8 mouse cellular contexts compared by ENCODE assay signal in the genomic region with DNA sequence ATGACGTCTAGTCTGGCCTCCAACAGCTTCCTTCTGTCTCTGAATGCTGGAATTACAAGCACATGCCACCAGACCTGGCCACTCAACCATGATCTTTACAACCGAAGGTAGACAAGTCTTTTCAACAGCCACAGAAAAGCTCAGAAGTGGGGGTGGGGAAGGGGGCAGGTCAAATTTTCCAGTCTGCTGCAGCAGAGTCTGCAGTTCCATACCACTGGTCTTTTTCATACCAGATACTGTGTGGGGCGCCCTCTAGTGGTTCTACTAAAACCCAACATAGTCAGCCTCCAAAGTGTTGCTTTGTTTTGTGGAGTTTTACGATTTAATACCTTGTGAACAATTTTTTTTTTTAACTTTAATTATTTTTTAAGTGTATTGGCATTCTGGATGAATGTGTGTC. TPM values are rescaled to one million over a fixed set of nuclear protein-coding genes. Genes with fewer than 3 reads are reported as not detected.
A peak's percentile ranks its signal among the peaks of the same experiment; 100 is the strongest.
DNase-seq lines count a peak whose midpoint lies in the region; ATAC-seq and TF ChIP-seq lines count a peak whose summit lies in the region.

No protein-coding gene starts in this region.

- peaks cover 26% of the 10 kb centered on the region for H3K36me3 ChIP-seq in embryonic facial prominence, embryonic 12.5 days
- H3K36me3 ChIP-seq in myocyte (ENCODE audit: control insufficient read depth, insufficient read depth), result peaks cover 4% of the 10 kb centered on the region
- H3K36me3 ChIP-seq in thymus, adult 2 months (ENCODE audit: control insufficient read depth, insufficient read depth, low read length), result no peaks in the 10 kb centered on the region

- no peak for TF ChIP-seq POLR2A in myocyte (IDR thresholded peaks at IDR 0.05; ENCODE audit: insufficient read length, low read depth)
- no peak for TF ChIP-seq POLR2A in thymus, adult 2 months (IDR thresholded peaks at IDR 0.05; ENCODE audit: control insufficient read depth, extremely low read depth, insufficient read depth, low read length, poor library complexity)

- ATAC-seq in embryonic facial prominence, embryonic 12.5 days (ENCODE audit: insufficient number of reproducible peaks, insufficient read depth, low FRiP score, low TSS enrichment), result no peak
- ATAC-seq in inflammation-experienced regulatory T-cells, adult 6 months, result peak; percentile 15

- peak overlapping the region; percentile 21; the same call in 1 of the 2 replicates for H3K4me2 ChIP-seq in embryonic facial prominence, embryonic 12.5 days (replicated peaks)
- peak overlapping the region; percentile 39 for H3K4me2 ChIP-seq in myocyte (ENCODE audit: low read depth)

- intact Hi-C loops in left cerebral cortex, postnatal 4 days (cut with DNase I), result no loop called here

- no peaks in the 10 kb centered on the region for H3K27me3 ChIP-seq in embryonic facial prominence, embryonic 12.5 days
- H3K27me3 ChIP-seq in myocyte (ENCODE audit: control insufficient read depth, insufficient read depth, insufficient read length), result no peaks in the 10 kb centered on the region
- no peaks in the 10 kb centered on the region for H3K27me3 ChIP-seq in thymus, adult 2 months (ENCODE audit: control insufficient read depth, insufficient read depth, low read length)

- peaks cover 8% of the 10 kb centered on the region; the same call in 1 of the 2 replicates for H3K4me1 ChIP-seq in embryonic facial prominence, embryonic 12.5 days
- H3K4me1 ChIP-seq in thymus, adult 2 months (replicated peaks; ENCODE audit: control insufficient read depth, insufficient read depth, low read length), result peaks cover 12% of the 10 kb centered on the region

- no peak overlapping the region for H3K27ac ChIP-seq in embryonic facial prominence, embryonic 12.5 days
- no peak overlapping the region for H3K27ac ChIP-seq in thymus, adult 2 months (ENCODE audit: control insufficient read depth, insufficient read depth, low read length)

- H3ac ChIP-seq in myocyte (ENCODE audit: control insufficient read depth, insufficient read length), result no peak overlapping the region

- no peaks in the 10 kb centered on the region for H3K9me3 ChIP-seq in embryonic facial prominence, embryonic 12.5 days

- no peak for TF ChIP-seq CTCF in thymus, adult 2 months (IDR thresholded peaks at IDR 0.05; ENCODE audit: borderline replicate concordance, control insufficient read depth, extremely low read depth, insufficient read depth, low read length, poor library complexity)

- no peak overlapping the region for H3K9ac ChIP-seq in embryonic facial prominence, embryonic 12.5 days

- no peaks in the 10 kb centered on the region for H3K79me2 ChIP-seq in myocyte (ENCODE audit: control insufficient read depth, insufficient read depth)

- H3K4me3 ChIP-seq in embryonic facial prominence, embryonic 12.5 days, result no peak overlapping the region
- no peak overlapping the region for H3K4me3 ChIP-seq in myocyte
- no peak overlapping the region for H3K4me3 ChIP-seq in thymus, adult 2 months (ENCODE audit: control insufficient read depth, insufficient read depth, low read length)

- WGBS in embryonic facial prominence, embryonic 12.5 days, result 26% methylated on average over 4 of the region's 4 CpGs
- WGBS in thymus, adult 2 months, result 13% methylated on average over 4 of the region's 4 CpGs

- peak; percentile 55 for DNase-seq in ovary, postnatal 14 days (ENCODE audit: low spot score)
- no peak for DNase-seq in ovary, adult 18-20 months (ENCODE audit: low spot score)
- DNase-seq in adrenal gland, postnatal 14 days, result peak; percentile 82
- DNase-seq in left cerebral cortex, postnatal 4 days, result peak; percentile 56
- peak; percentile 62 for DNase-seq in thymus, adult 2 months

TF ChIP-seq in myocyte, 11 proteins besides CTCF, POLR2A, EP300 and RAD21:
- no peak for TF ChIP-seq MAX (IDR thresholded peaks at IDR 0.05; ENCODE audit: low read depth)

RNA-seq across cellular contexts. Expression of a gene that starts 1.4 kb away (rescaled TPM):
- total RNA-seq in adrenal gland, postnatal 14 days (2021), result 1.0 and 1.3 TPM in 2 replicates
- 2.3 and 2.6 TPM in 2 replicates for polyA plus RNA-seq in embryonic facial prominence, embryonic 12.5 days (2016; fragmentation: Nextera tagmentation; extraction: Ambion mirVana)
- under 1 TPM in 1 of 3 experiments, not detected in 2; 0.25 TPM for polyA plus RNA-seq in inflammation-experienced regulatory T-cells, adult 6 months (2017; shearing (Covaris generic))
- total RNA-seq in left cerebral cortex, postnatal 4 days (2021), result 10 to 100 TPM; 11.9 to 13.3 TPM
- polyA plus RNA-seq in myocyte (2012; fragmentation: generic; extraction: Trizol), result 1.5 TPM
- 0.53 and 0.55 TPM in 2 replicates for polyA plus RNA-seq in thymus, adult 2 months (2012; rRNA removed)

RNA-seq across cellular contexts. Expression of a gene that starts 13.2 kb away (rescaled TPM):
- total RNA-seq in adrenal gland, postnatal 14 days (2021), result 138 and 149 TPM in 2 replicates
- 125 and 127 TPM in 2 replicates for polyA plus RNA-seq in embryonic facial prominence, embryonic 12.5 days (2016; fragmentation: Nextera tagmentation; extraction: Ambion mirVana)
- polyA plus RNA-seq in inflammation-experienced regulatory T-cells, adult 6 months (2017; shearing (Covaris generic)), result 10 to 100 TPM; 23.8 to 29.5 (median 24.6) TPM
- total RNA-seq in left cerebral cortex, postnatal 4 days (2021), result 10 to 100 TPM; 34.8 to 39.4 TPM
- polyA plus RNA-seq in myocyte (2012; fragmentation: generic; extraction: Trizol), result 23.2 TPM
- polyA plus RNA-seq in thymus, adult 2 months (2012; rRNA removed), result 14.7 and 16.0 TPM in 2 replicates

RNA-seq across cellular contexts. Expression of a gene that starts 36.9 kb away (rescaled TPM):
- 17.7 and 20.2 TPM in 2 replicates for total RNA-seq in adrenal gland, postnatal 14 days (2021)
- polyA plus RNA-seq in embryonic facial prominence, embryonic 12.5 days (2016; fragmentation: Nextera tagmentation; extraction: Ambion mirVana), result 12.5 and 12.6 TPM in 2 replicates
- polyA plus RNA-seq in inflammation-experienced regulatory T-cells, adult 6 months (2017; shearing (Covaris generic)), result 1 to 10 TPM; 7.5 to 9.0 (median 7.7) TPM
- total RNA-seq in left cerebral cortex, postnatal 4 days (2021), result 10 to 100 TPM; 27.7 to 30.1 TPM
- 7.8 TPM for polyA plus RNA-seq in myocyte (2012; fragmentation: generic; extraction: Trizol)
- 20.8 and 28.0 TPM in 2 replicates for polyA plus RNA-seq in thymus, adult 2 months (2012; rRNA removed)

RNA-seq across cellular contexts. Expression of a gene that starts 58.6 kb away (rescaled TPM):
- 6.5 and 6.9 TPM in 2 replicates for total RNA-seq in adrenal gland, postnatal 14 days (2021)
- polyA plus RNA-seq in embryonic facial prominence, embryonic 12.5 days (2016; fragmentation: Nextera tagmentation; extraction: Ambion mirVana), result 43.5 TPM in 2 replicates
- polyA plus RNA-seq in inflammation-experienced regulatory T-cells, adult 6 months (2017; shearing (Covaris generic)), result 10 to 100 TPM in 1 of 3 experiments, 1 to 10 TPM in 2; 3.3 to 22.4 (median 3.9) TPM
- total RNA-seq in left cerebral cortex, postnatal 4 days (2021), result 1 to 10 TPM; 3.8 to 4.7 TPM
- polyA plus RNA-seq in myocyte (2012; fragmentation: generic; extraction: Trizol), result 9.2 TPM
- polyA plus RNA-seq in thymus, adult 2 months (2012; rRNA removed), result 20.5 and 22.7 TPM in 2 replicates

RNA-seq across cellular contexts. Expression of a gene that starts 58.9 kb away (rescaled TPM):
- 45.4 and 50.7 TPM in 2 replicates for total RNA-seq in adrenal gland, postnatal 14 days (2021)
- 74.5 and 79.6 TPM in 2 replicates for polyA plus RNA-seq in embryonic facial prominence, embryonic 12.5 days (2016; fragmentation: Nextera tagmentation; extraction: Ambion mirVana)
- 10 to 100 TPM; 23.1 to 79.6 (median 36.6) TPM for polyA plus RNA-seq in inflammation-experienced regulatory T-cells, adult 6 months (2017; shearing (Covaris generic))
- 1 to 10 TPM; 7.7 to 9.8 TPM for total RNA-seq in left cerebral cortex, postnatal 4 days (2021)
- 37.1 TPM for polyA plus RNA-seq in myocyte (2012; fragmentation: generic; extraction: Trizol)
- 16.2 and 18.9 TPM in 2 replicates for polyA plus RNA-seq in thymus, adult 2 months (2012; rRNA removed)
